Mouse (Mus musculus) adrenal gland, postnatal 25 days (tissue): Measurements from ENCODE around the gene Enox2. TPM values are rescaled to one million over a fixed set of nuclear protein-coding genes. Genes with fewer than 3 reads are reported as not detected.
A peak's percentile ranks its signal among the peaks of the same experiment; 100 is the strongest.
"Not testable (repeated sequence)": the region's sequence is repeated elsewhere in the genome, so short reads cannot be mapped to it uniquely, and the experiment has no call there.

ENCODE experiments used
- DNase-seq: peaks from one replicate; pipeline ENCODE4 v3.0.0; 2021; ENCODE audit warnings: mixed read lengths
- long read RNA-seq: library from polyadenylated mRNA; stranded (forward); transcript quantifications from one replicate; pipeline ENCODE4 v2.0.0, GENCODE M21; 2021
- total RNA-seq: library from RNA; stranded (reverse); gene quantifications from 2 replicates; pipeline ENCODE4 v1.2.3, GENCODE M21; 2021

The Enox2 gene
- total RNA-seq = 15.8 and 24.3 TPM in 2 replicates
- long read RNA-seq, partial matches to known transcripts = 2 of 19 reads
- long read RNA-seq, other reads (novel, unspliced or antisense) = 9 of 19 reads

DNA sequence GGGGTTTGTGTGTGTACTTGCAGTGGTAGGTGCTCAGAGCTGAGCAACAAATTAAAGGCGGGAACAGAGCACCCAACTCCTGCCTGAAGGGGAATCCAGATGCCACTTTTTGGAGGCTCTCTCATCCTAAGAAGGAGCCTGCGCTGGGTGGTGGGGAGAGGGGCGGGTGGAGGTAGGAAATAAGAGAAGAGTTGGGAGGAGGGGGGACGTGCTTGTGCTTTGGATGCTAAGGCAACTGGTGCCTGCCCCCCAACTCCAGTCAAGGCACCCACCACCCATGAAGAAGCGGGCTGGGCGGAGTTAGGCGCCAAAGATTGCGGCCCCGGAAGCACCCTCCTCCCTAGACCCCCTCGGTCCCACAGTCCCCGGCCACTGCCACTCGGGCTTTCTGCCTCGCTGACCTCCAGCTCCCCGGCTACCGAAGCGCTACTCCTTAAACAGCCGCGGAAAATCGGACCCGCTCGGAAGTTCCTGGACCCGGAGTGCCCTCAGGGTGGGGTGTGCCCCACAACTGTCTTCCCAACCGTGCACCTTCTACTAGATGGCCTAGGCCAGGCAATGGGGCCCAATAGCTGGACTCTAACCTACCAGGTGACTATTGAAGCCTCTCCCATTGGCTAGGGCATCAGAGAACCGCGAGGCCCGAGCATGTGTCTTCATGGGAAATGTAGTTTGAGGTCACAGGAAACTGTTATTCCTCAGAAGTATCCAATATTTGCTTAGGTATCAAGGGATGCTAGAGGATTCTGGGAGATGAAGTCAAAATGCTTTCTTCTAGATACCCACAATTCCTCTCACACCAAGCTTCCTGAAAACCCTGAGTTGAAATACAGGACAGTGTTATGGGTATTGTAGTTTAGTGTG, at the start of gene Enox2:
Gene Enox2, minus strand, starts transcription at position 560 of the 864 bp plus-strand sequence.
- peak; percentile 61 for DNase-seq

DNA sequence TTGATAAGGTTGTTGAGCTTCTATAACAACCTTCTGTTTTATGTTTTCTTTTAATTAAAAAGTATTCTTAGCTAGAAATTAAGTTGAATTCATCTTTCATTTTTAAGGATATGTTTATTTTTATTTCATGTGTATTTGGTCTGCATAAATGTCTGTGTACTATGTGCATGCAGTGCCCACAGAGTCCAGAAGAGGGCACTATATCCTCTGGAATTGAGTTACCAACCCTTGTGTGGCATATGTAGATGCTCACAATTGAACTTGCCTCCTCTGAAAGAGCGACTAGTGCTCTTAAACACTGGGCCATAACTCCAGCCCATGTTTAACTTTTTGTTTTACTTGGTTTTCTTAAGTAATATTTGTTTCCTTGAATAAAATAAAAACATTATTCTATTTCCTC, 21.4 kb upstream of the Enox2 start:
- peak; percentile 3 for DNase-seq

- DNase-seq = no peak
These were observed 18.6 kb upstream of the Enox2 start for GRCm38 (mm10) chrX:49306659-49307058.

DNA sequence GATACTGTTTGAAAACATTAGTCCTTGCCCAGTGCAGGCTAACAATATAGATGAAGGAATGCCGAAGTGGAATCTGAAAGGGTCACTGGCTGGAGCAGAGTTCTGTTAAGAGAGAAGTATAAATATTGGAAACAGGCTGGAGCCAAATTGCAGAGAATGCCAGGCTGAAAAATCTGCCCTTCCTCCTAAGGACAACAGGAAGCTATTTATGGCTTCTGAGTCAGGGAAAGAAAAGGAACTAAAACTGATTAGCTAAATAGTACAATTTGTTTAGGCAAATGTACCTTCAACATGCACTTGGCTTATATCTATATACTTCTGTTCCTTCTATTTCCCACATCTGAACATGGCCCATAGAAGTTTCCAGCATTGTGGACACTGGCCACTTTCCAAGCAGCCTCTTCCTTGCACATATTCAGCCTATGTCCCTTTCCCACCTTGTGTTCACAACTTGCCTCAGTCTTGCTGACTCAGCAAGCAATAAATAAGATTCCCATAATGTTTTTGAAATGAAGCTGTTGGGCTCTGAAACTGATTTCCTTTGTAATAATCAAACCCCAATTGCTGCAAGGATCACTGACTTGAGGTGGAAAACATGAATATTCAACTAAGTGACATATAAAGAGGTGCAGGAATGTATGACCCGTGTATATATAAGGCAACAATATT, 8.0 kb downstream of the Enox2 start:
- no peak for DNase-seq

DNA sequence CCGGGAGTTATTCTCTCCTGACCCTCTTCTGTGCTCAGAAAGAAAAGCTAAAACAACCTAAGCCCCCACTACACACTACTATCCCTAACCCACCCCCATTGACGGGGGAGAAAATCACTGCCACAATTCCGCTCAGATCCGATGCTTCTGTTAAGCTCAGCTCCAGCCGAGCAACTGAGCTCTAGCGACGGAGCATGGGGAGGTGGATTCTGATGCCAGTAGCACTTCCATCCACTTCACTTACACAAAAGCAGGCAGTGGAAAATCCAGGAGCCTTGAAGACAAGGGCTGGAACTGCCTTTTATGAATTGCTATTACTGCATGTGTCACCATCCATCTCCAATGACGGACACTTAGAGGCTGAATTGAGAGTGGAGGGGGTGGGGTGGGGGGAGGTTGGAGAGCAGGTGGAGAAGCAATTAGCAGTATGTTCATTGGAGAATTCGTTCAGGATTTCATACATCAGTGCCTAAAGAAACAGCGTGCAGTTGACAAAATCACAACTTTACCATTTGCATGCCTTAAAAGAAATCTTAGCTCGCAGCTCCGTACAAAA, 14.5 kb downstream of the Enox2 start:
- DNase-seq = no peak

DNA sequence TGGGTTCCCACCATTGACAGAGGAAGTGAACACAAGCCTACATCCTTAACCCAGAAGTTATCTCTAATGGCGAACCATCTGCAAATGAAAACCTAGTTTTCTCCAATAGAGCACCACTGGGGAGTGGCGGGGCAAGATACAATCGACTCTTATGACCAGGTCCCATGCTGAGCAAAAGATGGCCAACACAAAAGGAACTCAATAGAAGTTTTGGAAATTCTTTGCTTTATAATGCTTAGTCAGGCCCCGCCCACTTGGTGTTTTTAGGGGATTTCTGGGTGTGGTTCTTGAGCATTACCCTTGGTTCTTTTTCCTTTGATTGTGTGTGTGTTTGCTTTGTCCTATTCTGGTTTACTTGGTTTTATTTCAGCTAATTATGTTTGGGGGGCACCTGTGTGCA, 37.2 kb downstream of the Enox2 start:
- no peak for DNase-seq

- DNase-seq = no peak
These were observed 62.1 kb downstream of the Enox2 start for GRCm38 (mm10) chrX:49225792-49226426.

DNA sequence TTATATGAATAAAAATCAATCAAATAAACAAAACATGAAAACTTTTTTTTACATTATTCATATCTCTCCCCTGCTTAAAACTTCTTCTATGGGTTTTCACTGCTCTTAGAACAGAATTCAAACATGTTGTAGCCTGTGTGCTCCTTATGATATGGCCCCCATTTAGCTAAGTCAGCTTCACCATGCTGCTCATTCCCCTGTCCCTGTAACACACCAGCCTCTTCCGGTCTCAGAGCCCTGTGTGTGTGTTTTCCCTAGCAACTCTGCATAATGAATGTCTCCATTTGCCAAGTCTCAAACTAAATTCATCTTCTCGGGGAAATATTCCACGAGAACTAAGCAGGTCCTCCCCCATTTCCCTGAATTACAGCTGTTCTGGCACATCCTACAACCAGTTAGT, 71.6 kb downstream of the Enox2 start:
- DNase-seq = no peak

DNA sequence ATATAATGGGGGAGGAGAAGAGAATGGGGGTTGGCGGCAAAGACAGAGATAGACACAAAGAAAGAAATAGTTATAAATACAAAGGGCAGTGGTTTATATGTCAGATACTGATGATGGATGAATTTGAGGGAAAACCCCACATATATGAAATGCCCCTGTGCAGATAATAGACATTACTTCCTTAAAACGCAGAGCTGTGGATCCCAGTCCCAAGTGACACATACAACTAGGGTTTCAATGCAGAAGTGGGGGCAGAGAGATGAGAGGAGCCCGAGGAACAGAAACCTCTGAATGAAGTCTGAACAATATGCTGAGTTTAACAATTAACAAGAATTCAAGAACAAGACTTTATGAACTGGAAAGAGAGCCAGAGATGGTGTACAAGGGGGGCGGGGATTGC, 91.7 kb downstream of the Enox2 start:
- DNase-seq = no peak

DNA sequence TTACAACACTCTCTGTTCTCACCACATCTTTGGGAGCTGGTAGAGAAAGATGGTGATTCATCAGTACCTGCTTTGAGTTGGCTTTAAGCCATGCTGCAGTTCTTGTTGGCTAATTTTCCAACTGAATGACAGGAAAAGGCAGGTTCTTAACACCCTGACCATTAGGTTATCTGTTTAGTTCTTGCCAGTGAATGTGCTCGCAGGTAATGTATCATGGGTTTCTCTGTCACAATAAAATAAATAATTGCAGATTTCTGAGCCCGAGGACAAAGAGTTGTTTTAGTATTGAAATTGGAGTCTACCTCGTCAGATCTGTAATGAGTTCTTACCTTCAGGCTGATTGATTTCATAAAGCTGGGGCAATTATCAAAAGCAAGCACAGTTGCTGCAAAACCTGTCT, 106.9 kb downstream of the Enox2 start:
- no peak for DNase-seq

- DNase-seq = no peak
These were observed 109.4 kb downstream of the Enox2 start for GRCm38 (mm10) chrX:49178670-49179069.

DNA sequence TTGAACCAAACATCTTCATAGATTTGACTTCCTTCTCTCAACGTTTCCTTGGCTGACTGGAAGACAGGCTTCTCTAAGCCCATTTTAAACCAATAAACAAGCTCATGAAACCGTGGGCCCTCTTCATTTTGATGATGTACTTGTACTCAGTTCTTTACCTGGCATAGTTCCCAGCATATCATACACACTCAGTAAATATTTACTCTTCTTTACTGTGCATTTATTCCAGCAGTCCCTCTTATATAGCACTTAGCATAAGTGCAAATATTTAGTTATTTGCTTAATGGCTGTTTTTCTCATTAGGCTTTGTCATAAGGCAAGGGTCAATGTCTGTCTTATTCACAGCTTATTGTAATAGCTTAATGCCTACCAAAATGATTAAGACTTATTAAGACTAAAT, 133.8 kb downstream of the Enox2 start:
- DNase-seq = no peak

GRCm38 (mm10) chrX:49124774-49125429, 163.2 kb downstream of the Enox2 start:
- no peak for DNase-seq

DNA sequence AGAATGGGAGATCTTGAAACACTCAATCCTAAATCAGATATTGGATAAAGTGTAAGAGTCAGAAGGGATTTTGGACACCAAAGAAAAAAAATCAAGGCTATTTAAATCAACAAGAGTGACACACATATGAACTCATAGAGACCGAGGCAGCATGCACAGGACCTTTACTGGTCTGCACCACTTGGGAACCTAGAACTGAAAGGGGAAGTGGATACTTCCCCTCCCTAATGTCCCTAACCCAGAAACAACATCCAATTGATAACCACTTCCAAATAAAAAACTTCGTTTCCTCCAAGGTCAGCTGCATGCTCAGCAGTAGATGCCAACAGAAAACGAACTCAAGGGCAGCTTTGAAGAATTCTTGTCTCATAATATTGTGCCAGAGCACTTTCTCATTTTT, 171.6 kb downstream of the Enox2 start:
- no peak for DNase-seq

- DNase-seq = no peak
These were observed 175.6 kb downstream of the Enox2 start for GRCm38 (mm10) chrX:49112412-49112811.

GRCm38 (mm10) chrX:49100542-49100941, 187.5 kb downstream of the Enox2 start:
- not testable (repeated sequence) for DNase-seq

DNA sequence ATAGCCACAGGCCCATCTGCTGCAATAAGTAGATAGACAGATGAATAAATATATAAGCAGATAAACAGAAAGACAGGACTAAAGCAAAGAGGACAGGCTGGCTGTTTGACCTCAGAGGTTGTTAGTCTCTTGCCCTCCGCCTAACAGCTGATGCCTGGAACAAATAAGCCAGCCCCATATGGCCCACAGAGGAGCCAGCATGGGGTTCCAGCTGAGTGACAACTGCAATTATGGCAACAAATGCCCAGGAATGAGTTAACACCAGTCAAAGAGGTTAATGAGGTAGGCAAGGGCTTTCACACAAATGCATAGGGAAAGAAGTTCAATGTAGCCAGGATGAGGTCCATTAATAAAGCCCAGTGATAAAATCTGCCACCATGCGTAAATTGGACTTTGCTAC, 191.8 kb downstream of the Enox2 start:
- DNase-seq = no peak

- no peak for DNase-seq
These were observed 213.0 kb downstream of the Enox2 start for GRCm38 (mm10) chrX:49075055-49075454.

DNA sequence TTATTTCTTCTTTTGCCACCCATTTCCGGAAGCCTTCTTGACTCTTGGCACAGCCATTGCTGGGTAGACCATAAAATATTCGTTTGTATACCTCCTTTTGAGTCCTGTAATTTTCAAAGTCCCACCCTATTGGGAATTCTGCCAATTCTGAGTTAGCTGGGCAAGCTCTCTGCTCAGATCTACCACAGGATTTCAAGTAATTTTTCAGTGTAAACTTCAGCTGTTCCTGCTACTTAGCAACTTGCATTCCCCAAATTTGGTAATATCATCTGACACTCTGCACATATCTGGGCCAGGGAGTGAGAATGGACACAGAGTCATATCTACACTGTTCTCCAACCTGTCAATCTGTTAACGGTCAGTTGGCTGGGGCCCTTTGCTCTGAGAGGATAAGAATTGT, 214.5 kb downstream of the Enox2 start:
- DNase-seq = no peak

DNA sequence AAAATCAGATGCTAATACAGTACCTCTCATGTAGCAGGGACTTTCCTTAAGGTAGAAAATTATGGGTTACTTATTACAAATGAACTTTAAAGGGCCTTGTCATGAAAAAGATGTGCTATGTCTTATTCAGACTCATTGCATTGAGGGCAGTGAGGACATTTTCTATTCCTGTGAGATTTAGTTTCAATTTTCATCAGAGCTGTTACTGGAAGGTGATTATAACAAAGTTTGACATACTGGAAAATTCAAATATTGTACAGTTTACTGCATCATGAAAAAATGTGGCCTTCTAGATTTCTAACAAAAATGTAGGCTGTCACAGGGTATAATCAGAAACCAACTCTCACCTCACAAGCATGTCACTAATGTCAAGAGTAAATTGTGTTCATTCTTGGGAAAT, 242.9 kb downstream of the Enox2 start:
- no peak for DNase-seq

- no peak for DNase-seq
These were observed 278.3 kb downstream of the Enox2 start for GRCm38 (mm10) chrX:49009746-49010145.

DNA sequence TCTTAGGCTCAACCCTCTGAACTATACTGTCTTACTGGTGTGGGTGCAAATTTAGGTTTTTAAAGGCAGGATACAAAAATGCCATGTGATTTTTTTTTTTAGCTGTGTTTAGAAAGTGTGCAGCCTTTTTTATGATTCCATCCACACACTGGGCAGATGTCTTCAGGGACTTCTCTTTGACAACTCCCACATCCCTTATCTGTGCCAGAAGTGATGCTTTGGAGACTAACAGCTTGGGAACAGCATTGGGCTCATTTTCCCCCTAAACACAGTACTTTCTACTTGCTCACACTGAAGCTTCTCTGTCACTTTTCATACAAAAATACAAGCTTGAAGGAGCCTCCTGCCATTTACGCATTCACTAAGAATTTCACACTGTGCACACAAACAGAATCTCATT, 282.4 kb downstream of the Enox2 start:
- no peak for DNase-seq
